Mouse (Mus musculus): ENCODE results near the gene Rap1gap. TPM values are rescaled to one million over a fixed set of nuclear protein-coding genes. Genes with fewer than 3 reads are reported as not detected.

The Rap1gap gene
- polyA plus RNA-seq, 1 experiment from 2014 or later, result 1.3 TPM

DNA sequence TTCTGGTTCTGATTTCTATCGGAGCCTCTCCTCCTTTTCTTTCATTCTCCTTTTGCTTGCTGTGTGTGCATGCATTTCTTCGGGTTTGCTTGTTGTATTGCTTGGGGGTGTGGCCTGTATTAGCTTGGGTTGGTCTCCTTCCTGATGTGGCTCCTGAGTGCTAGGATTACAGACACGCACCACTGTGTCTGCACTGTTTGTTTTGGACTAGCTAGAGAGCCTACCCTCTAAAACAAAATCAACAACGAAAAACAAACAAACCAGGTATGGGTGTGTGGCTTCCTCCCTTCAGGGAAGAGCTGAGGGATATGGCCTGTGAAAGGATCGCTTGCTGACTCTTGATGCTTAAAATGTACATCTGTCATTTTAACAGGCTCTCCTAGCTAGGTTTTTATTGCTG, 13.6 kb upstream of the Rap1gap start:
- H3K27ac ChIP-seq, result no peak overlapping the region

GRCm38 (mm10) chr4:137652835-137653346, 11.6 kb upstream of the Rap1gap start:
- Histone ChIP-seq H3K4me3 (ENCODE audit: inconsistent target) (no peak overlapping the region), H3K27ac (no peak overlapping the region), H3K36me3 (ENCODE audit: inconsistent target) (peaks cover 97% of the 10 kb centered on the region), H3K79me2 (ENCODE audit: inconsistent target) (no peaks in the 10 kb centered on the region)
- WGBS (ENCODE audit: missing documents), result 91% methylated on average over 5 of the region's 5 CpGs

More for the DNA sequence above, 13.6 kb upstream of the Rap1gap start:
- H3K79me2 ChIP-seq (ENCODE audit: inconsistent target), result no peaks in the 10 kb centered on the region
- WGBS (ENCODE audit: missing documents), result 84% methylated on average over 5 of the region's 5 CpGs
- peaks cover 94% of the 10 kb centered on the region for H3K36me3 ChIP-seq (ENCODE audit: inconsistent target)
- H3K4me3 ChIP-seq (ENCODE audit: inconsistent target), result no peak overlapping the region

- Histone ChIP-seq H3K36me3 (ENCODE audit: inconsistent target) (peaks cover 74% of the 10 kb centered on the region), H3K27ac (no peak overlapping the region), H3K79me2 (ENCODE audit: inconsistent target) (no peaks in the 10 kb centered on the region), H3K4me3 (ENCODE audit: inconsistent target) (no peak overlapping the region)
- 95% methylated on average over 18 of the region's 18 CpGs for WGBS (ENCODE audit: missing documents)
Observed at GRCm38 (mm10) chr4:137655241-137656031, 9.1 kb upstream of the Rap1gap start.

DNA sequence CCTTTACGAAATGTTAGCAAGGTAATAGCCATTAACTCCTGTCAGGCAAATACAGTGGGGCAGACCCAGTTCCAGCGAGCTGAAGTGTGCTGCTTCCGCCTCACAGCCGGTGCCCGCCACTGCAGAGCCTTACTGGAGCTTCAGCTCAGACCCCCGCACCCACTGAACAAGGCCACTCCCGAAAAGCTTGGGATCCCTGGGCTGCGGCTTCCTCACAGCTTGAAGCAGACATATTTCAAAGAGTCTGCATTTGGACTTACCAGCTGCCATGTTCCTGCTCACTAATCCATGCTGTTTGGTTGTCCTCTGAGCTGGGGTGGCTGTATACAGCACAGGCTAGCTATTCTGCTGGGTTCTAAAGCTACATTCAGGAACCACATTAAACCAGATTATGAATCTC, 6.9 kb upstream of the Rap1gap start:
- H3K4me3 ChIP-seq (ENCODE audit: inconsistent target), result no peak overlapping the region
- H3K79me2 ChIP-seq (ENCODE audit: inconsistent target), result no peaks in the 10 kb centered on the region
- WGBS (ENCODE audit: missing documents), result 97% methylated on average over 8 of the region's 8 CpGs
- no peak overlapping the region for H3K27ac ChIP-seq
- peaks cover 54% of the 10 kb centered on the region for H3K36me3 ChIP-seq (ENCODE audit: inconsistent target)

GRCm38 (mm10) chr4:137659541-137659940, 5.0 kb upstream of the Rap1gap start:
- no peaks in the 10 kb centered on the region for H3K79me2 ChIP-seq (ENCODE audit: inconsistent target)
- H3K4me3 ChIP-seq (ENCODE audit: inconsistent target), result no peak overlapping the region
- peaks cover 36% of the 10 kb centered on the region for H3K36me3 ChIP-seq (ENCODE audit: inconsistent target)
- WGBS (ENCODE audit: missing documents), result 90% methylated on average over 4 of the region's 4 CpGs
- H3K27ac ChIP-seq, result no peak overlapping the region

GRCm38 (mm10) chr4:137660364-137661077, 4.0 kb upstream of the Rap1gap start:
- no peaks in the 10 kb centered on the region for H3K79me2 ChIP-seq (ENCODE audit: inconsistent target)
- peaks cover 26% of the 10 kb centered on the region for H3K36me3 ChIP-seq (ENCODE audit: inconsistent target)
- no peak overlapping the region for H3K4me3 ChIP-seq (ENCODE audit: inconsistent target)
- no peak overlapping the region for H3K27ac ChIP-seq
- 51% methylated on average over 9 of the region's 10 CpGs for WGBS (ENCODE audit: missing documents)

GRCm38 (mm10) chr4:137661078-137661450, 3.5 kb upstream of the Rap1gap start:
- no peaks in the 10 kb centered on the region for H3K79me2 ChIP-seq (ENCODE audit: inconsistent target)
- WGBS (ENCODE audit: missing documents), result 90% methylated on average over 2 of the region's 2 CpGs
- H3K27ac ChIP-seq, result no peak overlapping the region
- peaks cover 20% of the 10 kb centered on the region for H3K36me3 ChIP-seq (ENCODE audit: inconsistent target)
- no peak overlapping the region for H3K4me3 ChIP-seq (ENCODE audit: inconsistent target)

GRCm38 (mm10) chr4:137661547-137661946, 3.0 kb upstream of the Rap1gap start:
- Histone ChIP-seq H3K27ac (no peak overlapping the region), H3K79me2 (ENCODE audit: inconsistent target) (no peaks in the 10 kb centered on the region), H3K36me3 (ENCODE audit: inconsistent target) (peaks cover 16% of the 10 kb centered on the region), H3K4me3 (ENCODE audit: inconsistent target) (no peak overlapping the region)
- 94% methylated on average over 6 of the region's 6 CpGs for WGBS (ENCODE audit: missing documents)

DNA sequence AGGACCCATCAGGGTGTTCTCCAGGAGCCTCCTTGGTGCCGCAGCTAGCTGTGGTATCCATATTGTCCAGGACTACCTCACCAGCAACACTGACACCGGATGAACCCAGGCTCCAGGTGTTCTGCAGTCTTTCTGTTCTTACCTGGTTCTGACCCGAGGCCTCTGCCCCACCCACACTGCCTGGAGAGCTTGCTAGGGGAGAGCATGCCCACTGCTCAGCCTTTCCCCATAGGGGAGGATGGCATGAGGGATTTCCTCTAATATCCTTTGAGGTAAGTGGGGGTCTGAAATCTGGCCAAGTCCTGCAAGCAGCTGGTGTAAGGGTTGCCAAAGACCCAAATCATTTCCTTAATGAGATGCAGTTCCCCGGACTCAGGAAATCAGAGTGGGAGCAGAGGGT, 1.0 kb upstream of the Rap1gap start:
- no peak overlapping the region for H3K27ac ChIP-seq
- 43% methylated on average over 4 of the region's 4 CpGs for WGBS (ENCODE audit: missing documents)
- H3K4me3 ChIP-seq (ENCODE audit: inconsistent target), result no peak overlapping the region
- no peaks in the 10 kb centered on the region for H3K36me3 ChIP-seq (ENCODE audit: inconsistent target)
- no peaks in the 10 kb centered on the region for H3K79me2 ChIP-seq (ENCODE audit: inconsistent target)

DNA sequence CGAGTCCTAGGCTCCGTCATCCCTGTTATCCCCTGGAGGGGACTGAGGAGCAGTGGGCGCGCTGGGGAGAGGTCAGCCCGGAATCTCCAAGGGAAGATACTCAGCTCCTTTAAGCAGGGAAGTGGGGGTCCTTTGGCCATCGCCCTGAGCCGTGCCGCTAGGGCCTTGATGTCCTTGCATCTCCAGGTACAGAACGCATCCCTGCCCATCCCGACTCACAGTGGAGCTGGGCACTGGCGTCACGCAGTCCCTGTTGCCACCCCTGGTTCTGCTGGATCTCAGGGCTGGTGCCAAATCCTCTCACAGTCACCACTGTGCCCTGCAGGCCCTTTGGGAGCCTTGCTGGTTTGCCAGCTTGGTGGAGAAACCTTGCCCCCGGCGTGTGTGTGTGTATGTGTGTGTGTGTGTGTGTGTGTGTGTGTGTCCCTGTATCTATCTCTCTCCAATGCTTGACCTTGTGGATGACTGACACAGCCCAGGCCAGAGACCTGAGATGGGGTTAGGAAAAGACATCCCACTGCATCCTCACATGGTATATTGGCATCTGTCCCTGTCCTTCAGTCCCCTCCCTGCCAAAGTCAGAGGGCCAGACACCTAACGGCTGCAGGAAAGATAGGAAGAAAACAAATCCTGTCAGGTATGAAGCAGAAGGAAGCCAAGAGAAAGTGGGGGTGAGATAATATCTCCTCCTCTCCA, 602 bp downstream of the Rap1gap start:
- WGBS (ENCODE audit: missing documents), result 36% methylated on average over 13 of the region's 15 CpGs

GRCm38 (mm10) chr4:137665791-137666190, 1.3 kb downstream of the Rap1gap start:
- Histone ChIP-seq H3K36me3 (ENCODE audit: inconsistent target) (no peaks in the 10 kb centered on the region), H3K4me3 (ENCODE audit: inconsistent target) (no peak overlapping the region), H3K27ac (no peak overlapping the region), H3K79me2 (ENCODE audit: inconsistent target) (no peaks in the 10 kb centered on the region)
- 94% methylated on average over 5 of the region's 5 CpGs for WGBS (ENCODE audit: missing documents)

More for the DNA sequence above, 602 bp downstream of the Rap1gap start:
- Histone ChIP-seq H3K27ac (no peak overlapping the region), H3K36me3 (ENCODE audit: inconsistent target) (no peaks in the 10 kb centered on the region), H3K79me2 (ENCODE audit: inconsistent target) (no peaks in the 10 kb centered on the region), H3K4me3 (ENCODE audit: inconsistent target) (no peak overlapping the region)

DNA sequence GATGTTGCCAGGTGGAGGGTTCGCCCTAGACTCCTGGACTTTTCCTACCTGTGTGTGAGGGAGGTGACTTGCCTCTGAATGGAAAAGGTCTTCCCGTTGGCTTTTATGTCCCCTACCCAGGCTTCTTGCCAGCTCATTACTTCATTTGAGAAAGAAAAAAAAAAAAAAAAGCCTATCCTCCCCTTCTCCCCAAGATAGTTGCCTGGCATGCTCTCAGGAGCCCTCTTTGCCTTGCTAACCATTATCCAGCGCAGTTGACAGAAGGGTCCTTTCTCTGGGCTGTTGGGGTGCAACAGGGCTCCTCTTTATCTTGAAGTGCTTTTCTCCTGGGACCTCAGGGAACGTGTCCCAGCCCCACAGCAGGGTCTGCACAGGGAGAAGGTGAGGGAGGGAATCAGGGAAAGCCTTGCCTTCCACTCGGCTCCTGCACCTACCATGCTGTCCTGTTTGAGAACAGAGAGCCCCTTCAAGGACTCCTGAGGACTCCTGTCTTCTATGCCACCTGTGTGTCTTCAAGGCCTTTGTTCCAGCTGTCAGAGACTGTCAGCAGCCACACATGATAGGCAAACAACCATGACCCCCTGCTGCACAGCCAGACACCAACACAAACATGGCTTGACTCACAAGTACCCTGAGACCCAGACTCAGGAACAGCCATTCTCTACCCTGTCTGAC, 1.9 kb downstream of the Rap1gap start:
- Histone ChIP-seq H3K36me3 (ENCODE audit: inconsistent target) (no peaks in the 10 kb centered on the region), H3K27ac (no peak overlapping the region), H3K4me3 (ENCODE audit: inconsistent target) (no peak overlapping the region), H3K79me2 (ENCODE audit: inconsistent target) (no peaks in the 10 kb centered on the region)
- WGBS (ENCODE audit: missing documents), result 92% methylated on average over 5 of the region's 5 CpGs

- H3K79me2 ChIP-seq (ENCODE audit: inconsistent target), result no peaks in the 10 kb centered on the region
- H3K4me3 ChIP-seq (ENCODE audit: inconsistent target), result no peak overlapping the region
- no peaks in the 10 kb centered on the region for H3K36me3 ChIP-seq (ENCODE audit: inconsistent target)
- WGBS (ENCODE audit: missing documents), result 73% methylated on average over 8 of the region's 8 CpGs
- H3K27ac ChIP-seq, result no peak overlapping the region
Observed at GRCm38 (mm10) chr4:137666958-137667345, 2.4 kb downstream of the Rap1gap start.

DNA sequence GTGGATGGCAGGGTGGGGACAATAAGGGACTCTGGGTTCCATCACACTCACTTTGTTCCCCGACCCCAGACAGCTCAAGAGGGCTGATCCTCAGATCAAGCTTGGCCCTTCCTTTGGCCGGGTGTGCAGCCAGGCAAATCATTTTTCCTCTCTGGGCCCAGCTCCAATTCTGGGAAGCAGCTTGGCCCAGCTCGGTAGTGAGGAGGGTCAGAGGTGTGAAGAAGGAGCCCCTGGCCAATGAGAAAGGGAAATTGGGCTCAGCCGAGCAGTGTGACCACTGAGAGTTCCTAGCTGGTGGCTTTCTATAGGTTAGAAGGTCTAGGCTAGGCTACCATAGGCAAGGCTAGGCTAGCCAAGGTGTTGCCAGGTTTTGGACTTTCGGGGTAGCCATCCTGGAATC, 3.2 kb downstream of the Rap1gap start:
- 79% methylated on average over 5 of the region's 5 CpGs for WGBS (ENCODE audit: missing documents)
- Histone ChIP-seq H3K27ac (no peak overlapping the region), H3K36me3 (ENCODE audit: inconsistent target) (no peaks in the 10 kb centered on the region), H3K4me3 (ENCODE audit: inconsistent target) (no peak overlapping the region), H3K79me2 (ENCODE audit: inconsistent target) (no peaks in the 10 kb centered on the region)
